Mouse (Mus musculus): ENCODE measurements around the gene Pcsk7.

The Pcsk7 gene

GRCm38 (mm10) chr9:45906355-45907077, at the start of gene Pcsk7, which contains the start of gene Rnf214:
Gene Pcsk7 (plus strand): TSS chr9:45906497.
Gene Rnf214 (minus strand): TSS chr9:45906911.
- DNase-seq (ENCODE audit: extremely low read depth, low read depth): peak; percentile 46

- no peak for DNase-seq (ENCODE audit: extremely low read depth, low read depth)
Observed at GRCm38 (mm10) chr9:45859364-45859763, 46.9 kb upstream of the Pcsk7 start.

- DNase-seq (ENCODE audit: extremely low read depth, low read depth): no peak
Observed at GRCm38 (mm10) chr9:45861813-45862212, 44.5 kb upstream of the Pcsk7 start.

GRCm38 (mm10) chr9:45869181-45869580, 37.1 kb upstream of the Pcsk7 start:
- DNase-seq (ENCODE audit: extremely low read depth, low read depth): no peak

GRCm38 (mm10) chr9:45870265-45870664, 36.0 kb upstream of the Pcsk7 start:
- no peak for DNase-seq (ENCODE audit: extremely low read depth, low read depth)

- DNase-seq (ENCODE audit: extremely low read depth, low read depth): no peak
Observed at GRCm38 (mm10) chr9:45877928-45878327, 28.4 kb upstream of the Pcsk7 start.

GRCm38 (mm10) chr9:45893681-45894080, 12.6 kb upstream of the Pcsk7 start:
- no peak for DNase-seq (ENCODE audit: extremely low read depth, low read depth)

GRCm38 (mm10) chr9:45905196-45905595, 1.1 kb upstream of the Pcsk7 start:
- DNase-seq (ENCODE audit: extremely low read depth, low read depth): no peak

GRCm38 (mm10) chr9:45905811-45906237, 473 bp upstream of the Pcsk7 start:
- DNase-seq (ENCODE audit: extremely low read depth, low read depth): no peak

- no peak for DNase-seq (ENCODE audit: extremely low read depth, low read depth)
Observed at GRCm38 (mm10) chr9:45907078-45907428, 756 bp downstream of the Pcsk7 start.

- no peak for DNase-seq (ENCODE audit: extremely low read depth, low read depth)
Observed at GRCm38 (mm10) chr9:45910995-45911394, 4.7 kb downstream of the Pcsk7 start.

GRCm38 (mm10) chr9:45911673-45912072, 5.4 kb downstream of the Pcsk7 start:
- DNase-seq (ENCODE audit: extremely low read depth, low read depth): no peak

- DNase-seq (ENCODE audit: extremely low read depth, low read depth): no peak
Observed at GRCm38 (mm10) chr9:45915659-45916058, 9.4 kb downstream of the Pcsk7 start.

GRCm38 (mm10) chr9:45917041-45917934, 11.0 kb downstream of the Pcsk7 start:
- no peak for DNase-seq (ENCODE audit: extremely low read depth, low read depth)

GRCm38 (mm10) chr9:45919895-45920294, 13.6 kb downstream of the Pcsk7 start:
- DNase-seq (ENCODE audit: extremely low read depth, low read depth): no peak

GRCm38 (mm10) chr9:45929285-45929684, 23.0 kb downstream of the Pcsk7 start:
- no peak for DNase-seq (ENCODE audit: extremely low read depth, low read depth)

- no peak for DNase-seq (ENCODE audit: extremely low read depth, low read depth)
Observed at GRCm38 (mm10) chr9:45931958-45932357, 25.7 kb downstream of the Pcsk7 start.

- DNase-seq (ENCODE audit: extremely low read depth, low read depth): no peak
Observed at GRCm38 (mm10) chr9:45932571-45933415, 26.5 kb downstream of the Pcsk7 start.

GRCm38 (mm10) chr9:45935628-45936210, 29.4 kb downstream of the Pcsk7 start, which contains the start of gene Tagln:
Gene Tagln (minus strand): TSS chr9:45936058.
- no peak for DNase-seq (ENCODE audit: extremely low read depth, low read depth)

- DNase-seq (ENCODE audit: extremely low read depth, low read depth): peak; percentile 11
Observed at GRCm38 (mm10) chr9:45936883-45937282, 30.6 kb downstream of the Pcsk7 start.

GRCm38 (mm10) chr9:45938088-45938487, 31.8 kb downstream of the Pcsk7 start:
- no peak for DNase-seq (ENCODE audit: extremely low read depth, low read depth)

Data from MEL-GATA-1-ER (cell line).